Mouse (Mus musculus): ENCODE data around the gene I830077J02Rik. TPM values are rescaled to one million over a fixed set of nuclear protein-coding genes. Genes with fewer than 3 reads are reported as not detected.
A peak's percentile ranks its signal among the peaks of the same experiment; 100 is the strongest.

Gene I830077J02Rik
- polyA plus RNA-seq (2012; rRNA removed), result 0.14 TPM in 1 of 2 replicates, not detected in the other

- H3K27ac ChIP-seq (ENCODE audit: control insufficient read depth, insufficient read depth, low read depth, low read length), result no peak within 1 kb of the TSS
- H3K27me3 ChIP-seq (ENCODE audit: control insufficient read depth, insufficient read depth, low read length), result no peaks in the 10 kb centered on the region
- H3K4me3 ChIP-seq (ENCODE audit: control insufficient read depth, low read depth, low read length), result no peak within 1 kb of the TSS
- H3K4me1 ChIP-seq (ENCODE audit: control insufficient read depth, insufficient read depth, low read length), result no peaks in the 10 kb centered on the region
- no peaks in the 10 kb centered on the region for H3K36me3 ChIP-seq (ENCODE audit: control insufficient read depth, insufficient read depth, low read length)
- TF ChIP-seq CTCF (IDR thresholded peaks at IDR 0.05; ENCODE audit: control insufficient read depth, insufficient read depth, insufficient replicate concordance, low read depth, low read length), result no peak
- TF ChIP-seq POLR2A (IDR thresholded peaks at IDR 0.05; ENCODE audit: control insufficient read depth, low read depth, low read length), result no peak
Measured at GRCm38 (mm10) chr3:105932240-105933071, at the start of gene I830077J02Rik. Gene I830077J02Rik (minus strand): TSS chr3:105932664.

GRCm38 (mm10) chr3:105974174-105974573, 41.7 kb upstream of the I830077J02Rik start:
- Histone ChIP-seq H3K27ac (ENCODE audit: control insufficient read depth, insufficient read depth, low read depth, low read length) (no peak overlapping the region), H3K27me3 (ENCODE audit: control insufficient read depth, insufficient read depth, low read length) (no peaks in the 10 kb centered on the region), H3K4me3 (ENCODE audit: control insufficient read depth, low read depth, low read length) (no peak overlapping the region), H3K36me3 (ENCODE audit: control insufficient read depth, insufficient read depth, low read length) (no peaks in the 10 kb centered on the region), H3K4me1 (ENCODE audit: control insufficient read depth, insufficient read depth, low read length) (no peaks in the 10 kb centered on the region)
- TF ChIP-seq POLR2A (IDR thresholded peaks at IDR 0.05; ENCODE audit: control insufficient read depth, low read depth, low read length), result no peak
- no peak for TF ChIP-seq CTCF (IDR thresholded peaks at IDR 0.05; ENCODE audit: control insufficient read depth, insufficient read depth, insufficient replicate concordance, low read depth, low read length)

DNA sequence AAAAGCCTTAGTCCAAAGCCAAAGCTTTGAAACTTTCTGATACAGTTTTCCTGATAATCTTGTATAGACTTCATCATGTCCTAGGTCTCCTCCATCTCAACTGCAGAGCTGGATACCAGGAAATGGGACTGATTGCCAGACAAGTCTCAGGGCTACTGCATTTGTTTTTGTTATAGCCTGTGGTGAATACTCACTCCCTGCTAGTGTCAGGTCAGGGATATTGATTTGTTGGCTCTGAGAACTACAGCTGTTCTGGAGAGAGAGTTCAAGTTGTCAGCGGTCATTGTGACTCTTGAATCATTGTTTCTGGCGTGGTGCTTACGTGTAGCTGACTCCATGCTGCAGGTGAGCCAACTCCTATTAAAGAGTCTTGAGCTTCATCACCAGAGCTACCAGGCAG, 40.9 kb upstream of the I830077J02Rik start, which contains the start of gene Ovgp1:
TSS of gene Ovgp1 (plus strand) at position 301 of the 400 bp plus-strand sequence.
- TF ChIP-seq CTCF (IDR thresholded peaks at IDR 0.05; ENCODE audit: control insufficient read depth, insufficient read depth, insufficient replicate concordance, low read depth, low read length), result no peak
- TF ChIP-seq POLR2A (IDR thresholded peaks at IDR 0.05; ENCODE audit: control insufficient read depth, low read depth, low read length), result no peak
- H3K36me3 ChIP-seq (ENCODE audit: control insufficient read depth, insufficient read depth, low read length), result no peaks in the 10 kb centered on the region
- H3K27ac ChIP-seq (ENCODE audit: control insufficient read depth, insufficient read depth, low read depth, low read length), result no peak within 1 kb of the TSS
- no peak within 1 kb of the TSS for H3K4me3 ChIP-seq (ENCODE audit: control insufficient read depth, low read depth, low read length)
- H3K27me3 ChIP-seq (ENCODE audit: control insufficient read depth, insufficient read depth, low read length), result no peaks in the 10 kb centered on the region
- H3K4me1 ChIP-seq (ENCODE audit: control insufficient read depth, insufficient read depth, low read length), result no peaks in the 10 kb centered on the region

DNA sequence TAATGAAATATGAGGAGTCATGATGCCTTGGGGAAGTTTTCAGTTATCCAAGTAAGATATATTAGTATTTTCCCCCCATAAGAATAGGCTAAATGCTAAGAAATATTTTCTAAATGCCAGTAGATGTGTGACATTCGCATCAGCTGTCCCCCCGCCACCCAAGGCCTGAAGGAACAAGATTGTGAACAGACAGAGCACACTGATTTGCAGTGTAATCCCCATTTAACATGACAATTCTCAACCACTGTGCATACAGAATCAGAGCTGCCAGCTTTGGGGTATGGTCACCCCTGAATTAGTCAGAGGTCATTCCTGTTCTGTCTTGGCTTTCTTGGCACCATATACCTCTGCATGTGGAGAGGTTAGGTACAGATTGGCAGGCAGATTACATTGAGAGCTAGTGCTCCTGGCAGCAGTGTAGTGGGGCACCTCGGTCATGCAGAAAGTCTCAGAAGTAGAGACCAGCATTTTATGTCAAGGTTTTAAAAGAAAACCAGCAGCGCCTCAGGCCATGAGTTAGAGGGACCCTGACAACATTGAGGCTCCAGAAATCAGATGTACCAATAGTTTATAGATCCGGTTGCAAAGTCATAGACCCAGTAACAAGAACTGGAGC, 39.5 kb upstream of the I830077J02Rik start:
- Histone ChIP-seq H3K27me3 (ENCODE audit: control insufficient read depth, insufficient read depth, low read length) (no peaks in the 10 kb centered on the region), H3K36me3 (ENCODE audit: control insufficient read depth, insufficient read depth, low read length) (peaks cover 2% of the 10 kb centered on the region; the same call in 1 of the 2 replicates), H3K4me3 (ENCODE audit: control insufficient read depth, low read depth, low read length) (no peak overlapping the region), H3K27ac (ENCODE audit: control insufficient read depth, insufficient read depth, low read depth, low read length) (no peak overlapping the region), H3K4me1 (ENCODE audit: control insufficient read depth, insufficient read depth, low read length) (no peaks in the 10 kb centered on the region)
- TF ChIP-seq POLR2A (IDR thresholded peaks at IDR 0.05; ENCODE audit: control insufficient read depth, low read depth, low read length) (no peak), CTCF (IDR thresholded peaks at IDR 0.05; ENCODE audit: control insufficient read depth, insufficient read depth, insufficient replicate concordance, low read depth, low read length) (no peak)

GRCm38 (mm10) chr3:105960700-105961099, 28.2 kb upstream of the I830077J02Rik start:
- TF ChIP-seq CTCF (IDR thresholded peaks at IDR 0.05; ENCODE audit: control insufficient read depth, insufficient read depth, insufficient replicate concordance, low read depth, low read length) (no peak), POLR2A (IDR thresholded peaks at IDR 0.05; ENCODE audit: control insufficient read depth, low read depth, low read length) (no peak)
- no peaks in the 10 kb centered on the region for H3K27me3 ChIP-seq (ENCODE audit: control insufficient read depth, insufficient read depth, low read length)
- H3K36me3 ChIP-seq (ENCODE audit: control insufficient read depth, insufficient read depth, low read length), result peaks cover 4% of the 10 kb centered on the region
- no peak overlapping the region for H3K27ac ChIP-seq (ENCODE audit: control insufficient read depth, insufficient read depth, low read depth, low read length)
- peak overlapping the region; percentile 75 for H3K4me3 ChIP-seq (ENCODE audit: control insufficient read depth, low read depth, low read length)
- no peaks in the 10 kb centered on the region for H3K4me1 ChIP-seq (ENCODE audit: control insufficient read depth, insufficient read depth, low read length)

- no peaks in the 10 kb centered on the region for H3K4me1 ChIP-seq (ENCODE audit: control insufficient read depth, insufficient read depth, low read length)
- peak within 1 kb of the TSS; percentile 94 for H3K4me3 ChIP-seq (ENCODE audit: control insufficient read depth, low read depth, low read length)
- peaks cover 4% of the 10 kb centered on the region for H3K36me3 ChIP-seq (ENCODE audit: control insufficient read depth, insufficient read depth, low read length)
- H3K27me3 ChIP-seq (ENCODE audit: control insufficient read depth, insufficient read depth, low read length), result no peaks in the 10 kb centered on the region
- TF ChIP-seq CTCF (IDR thresholded peaks at IDR 0.05; ENCODE audit: control insufficient read depth, insufficient read depth, insufficient replicate concordance, low read depth, low read length), result no peak
- no peak for TF ChIP-seq POLR2A (IDR thresholded peaks at IDR 0.05; ENCODE audit: control insufficient read depth, low read depth, low read length)
- peak within 1 kb of the TSS; percentile 90 for H3K27ac ChIP-seq (ENCODE audit: control insufficient read depth, insufficient read depth, low read depth, low read length)
Measured at GRCm38 (mm10) chr3:105959999-105960398, 27.5 kb upstream of the I830077J02Rik start, which contains the start of gene Atp5f1. Gene Atp5f1 (minus strand): TSS chr3:105960099.

GRCm38 (mm10) chr3:105959585-105959984, 27.1 kb upstream of the I830077J02Rik start:
- Histone ChIP-seq H3K36me3 (ENCODE audit: control insufficient read depth, insufficient read depth, low read length) (peaks cover 4% of the 10 kb centered on the region), H3K27me3 (ENCODE audit: control insufficient read depth, insufficient read depth, low read length) (no peaks in the 10 kb centered on the region), H3K27ac (ENCODE audit: control insufficient read depth, insufficient read depth, low read depth, low read length) (peak overlapping the region; percentile 90), H3K4me1 (ENCODE audit: control insufficient read depth, insufficient read depth, low read length) (no peaks in the 10 kb centered on the region), H3K4me3 (ENCODE audit: control insufficient read depth, low read depth, low read length) (peak overlapping the region; percentile 94)
- TF ChIP-seq CTCF (IDR thresholded peaks at IDR 0.05; ENCODE audit: control insufficient read depth, insufficient read depth, insufficient replicate concordance, low read depth, low read length) (no peak), POLR2A (IDR thresholded peaks at IDR 0.05; ENCODE audit: control insufficient read depth, low read depth, low read length) (no peak; the same call in 1 of the 2 replicates)
